Mouse (Mus musculus): ENCODE results near the gene Ifitm2. TPM values are rescaled to one million over a fixed set of nuclear protein-coding genes. Genes with fewer than 3 reads are reported as not detected.
A peak's percentile ranks its signal among the peaks of the same experiment; 100 is the strongest.

Ifitm2 gene
- polyA plus RNA-seq, 1 experiment from 2014 or later, result 182 TPM

- H3K27me3 ChIP-seq (replicated peaks; ENCODE audit: control insufficient read depth, insufficient read depth, low read length), result peaks cover 53% of the 10 kb centered on the region
- no peaks in the 10 kb centered on the region for H3K9me3 ChIP-seq (ENCODE audit: control insufficient read depth, low read length)
- H3K9ac ChIP-seq (ENCODE audit: low read depth, low read length), result no peak overlapping the region
- no peak overlapping the region for H3K4me2 ChIP-seq (ENCODE audit: low read length)
- no peak overlapping the region for H3K27ac ChIP-seq (ENCODE audit: low read depth, low read length)
- no peaks in the 10 kb centered on the region for H3K36me3 ChIP-seq (ENCODE audit: control insufficient read depth, insufficient read depth, low read length)
- no peak for ATAC-seq
- no peak overlapping the region for H3K4me3 ChIP-seq (ENCODE audit: low read length)
- 78% methylated on average over 4 of the region's 4 CpGs for WGBS
- peaks cover 18% of the 10 kb centered on the region for H3K4me1 ChIP-seq (ENCODE audit: control insufficient read depth, insufficient read depth, low read depth, low read length)
Observed at GRCm38 (mm10) chr7:140919911-140920310, 35.9 kb downstream of the Ifitm2 start.

GRCm38 (mm10) chr7:140914031-140914690 is 41.6 kb downstream of the Ifitm2 start:
- WGBS, result 85% methylated on average over 8 of the region's 8 CpGs
- no peaks in the 10 kb centered on the region for H3K9me3 ChIP-seq (ENCODE audit: control insufficient read depth, low read length)
- peaks cover 4% of the 10 kb centered on the region for H3K27me3 ChIP-seq (replicated peaks; ENCODE audit: control insufficient read depth, insufficient read depth, low read length)
- H3K4me1 ChIP-seq (ENCODE audit: control insufficient read depth, insufficient read depth, low read depth, low read length), result no peaks in the 10 kb centered on the region
- H3K9ac ChIP-seq (ENCODE audit: low read depth, low read length), result no peak overlapping the region
- H3K27ac ChIP-seq (ENCODE audit: low read depth, low read length), result no peak overlapping the region
- no peak overlapping the region for H3K4me3 ChIP-seq (ENCODE audit: low read length)
- no peak for ATAC-seq
- no peak overlapping the region for H3K4me2 ChIP-seq (ENCODE audit: low read length)
- H3K36me3 ChIP-seq (ENCODE audit: control insufficient read depth, insufficient read depth, low read length), result no peaks in the 10 kb centered on the region

- Histone ChIP-seq H3K36me3 (ENCODE audit: control insufficient read depth, insufficient read depth, low read length) (no peaks in the 10 kb centered on the region), H3K27ac (ENCODE audit: low read depth, low read length) (no peak overlapping the region), H3K9ac (ENCODE audit: low read depth, low read length) (no peak overlapping the region), H3K4me3 (ENCODE audit: low read length) (no peak overlapping the region), H3K9me3 (ENCODE audit: control insufficient read depth, low read length) (no peaks in the 10 kb centered on the region), H3K4me2 (ENCODE audit: low read length) (no peak overlapping the region), H3K27me3 (replicated peaks; ENCODE audit: control insufficient read depth, insufficient read depth, low read length) (peaks cover 2% of the 10 kb centered on the region; the same call in 1 of the 2 replicates), H3K4me1 (ENCODE audit: control insufficient read depth, insufficient read depth, low read depth, low read length) (peaks cover 5% of the 10 kb centered on the region)
- WGBS, result 75% methylated on average over 5 of the region's 5 CpGs
- ATAC-seq, result no peak
Observed at GRCm38 (mm10) chr7:140912846-140913482, 42.8 kb downstream of the Ifitm2 start.

GRCm38 (mm10) chr7:140912293-140912692 is 43.5 kb downstream of the Ifitm2 start:
- Histone ChIP-seq H3K9me3 (ENCODE audit: control insufficient read depth, low read length) (no peaks in the 10 kb centered on the region), H3K36me3 (ENCODE audit: control insufficient read depth, insufficient read depth, low read length) (no peaks in the 10 kb centered on the region), H3K9ac (ENCODE audit: low read depth, low read length) (no peak overlapping the region), H3K27me3 (replicated peaks; ENCODE audit: control insufficient read depth, insufficient read depth, low read length) (peaks cover 2% of the 10 kb centered on the region; the same call in 1 of the 2 replicates), H3K4me2 (ENCODE audit: low read length) (no peak overlapping the region), H3K4me3 (ENCODE audit: low read length) (no peak overlapping the region), H3K4me1 (ENCODE audit: control insufficient read depth, insufficient read depth, low read depth, low read length) (peaks cover 5% of the 10 kb centered on the region), H3K27ac (ENCODE audit: low read depth, low read length) (no peak overlapping the region)
- WGBS, result 69% methylated on average over 3 of the region's 3 CpGs
- no peak for ATAC-seq

- H3K27me3 ChIP-seq (replicated peaks; ENCODE audit: control insufficient read depth, insufficient read depth, low read length), result peaks cover 2% of the 10 kb centered on the region; the same call in 1 of the 2 replicates
- peak overlapping the region; percentile 53 for H3K9ac ChIP-seq (ENCODE audit: low read depth, low read length)
- no peaks in the 10 kb centered on the region for H3K9me3 ChIP-seq (ENCODE audit: control insufficient read depth, low read length)
- peak overlapping the region; percentile 91 for H3K4me2 ChIP-seq (ENCODE audit: low read length)
- WGBS, result 2% methylated on average over 19 of the region's 19 CpGs
- peaks cover 5% of the 10 kb centered on the region for H3K4me1 ChIP-seq (ENCODE audit: control insufficient read depth, insufficient read depth, low read depth, low read length)
- H3K27ac ChIP-seq (ENCODE audit: low read depth, low read length), result no peak overlapping the region
- ATAC-seq, result peak; percentile 82
- peak overlapping the region; percentile 49 for H3K4me3 ChIP-seq (ENCODE audit: low read length)
- H3K36me3 ChIP-seq (ENCODE audit: control insufficient read depth, insufficient read depth, low read length), result no peaks in the 10 kb centered on the region
Observed at GRCm38 (mm10) chr7:140908634-140909107, 47.1 kb downstream of the Ifitm2 start.

- Histone ChIP-seq H3K27ac (ENCODE audit: low read depth, low read length) (no peak overlapping the region), H3K4me3 (ENCODE audit: low read length) (no peak overlapping the region), H3K9me3 (ENCODE audit: control insufficient read depth, low read length) (no peaks in the 10 kb centered on the region), H3K4me2 (ENCODE audit: low read length) (no peak overlapping the region), H3K36me3 (ENCODE audit: control insufficient read depth, insufficient read depth, low read length) (no peaks in the 10 kb centered on the region), H3K4me1 (ENCODE audit: control insufficient read depth, insufficient read depth, low read depth, low read length) (peaks cover 5% of the 10 kb centered on the region), H3K27me3 (replicated peaks; ENCODE audit: control insufficient read depth, insufficient read depth, low read length) (peaks cover 2% of the 10 kb centered on the region; the same call in 1 of the 2 replicates), H3K9ac (ENCODE audit: low read depth, low read length) (no peak overlapping the region)
- ATAC-seq, result 0 out of 2 replicates have a peak, but pooled peaks have one; percentile 3
- WGBS, result 52% methylated on average over 7 of the region's 7 CpGs
Observed at GRCm38 (mm10) chr7:140908181-140908580, 47.6 kb downstream of the Ifitm2 start.

- Histone ChIP-seq H3K9ac (ENCODE audit: low read depth, low read length) (no peak overlapping the region), H3K4me1 (ENCODE audit: control insufficient read depth, insufficient read depth, low read depth, low read length) (peaks cover 5% of the 10 kb centered on the region), H3K27ac (ENCODE audit: low read depth, low read length) (no peak overlapping the region), H3K36me3 (ENCODE audit: control insufficient read depth, insufficient read depth, low read length) (no peaks in the 10 kb centered on the region), H3K27me3 (replicated peaks; ENCODE audit: control insufficient read depth, insufficient read depth, low read length) (peaks cover 2% of the 10 kb centered on the region; the same call in 1 of the 2 replicates), H3K9me3 (ENCODE audit: control insufficient read depth, low read length) (no peaks in the 10 kb centered on the region), H3K4me3 (ENCODE audit: low read length) (no peak overlapping the region), H3K4me2 (ENCODE audit: low read length) (no peak overlapping the region)
- no peak for ATAC-seq
- WGBS, result 87% methylated on average over 7 of the region's 7 CpGs
Observed at GRCm38 (mm10) chr7:140907697-140908096, 48.1 kb downstream of the Ifitm2 start.

DNA sequence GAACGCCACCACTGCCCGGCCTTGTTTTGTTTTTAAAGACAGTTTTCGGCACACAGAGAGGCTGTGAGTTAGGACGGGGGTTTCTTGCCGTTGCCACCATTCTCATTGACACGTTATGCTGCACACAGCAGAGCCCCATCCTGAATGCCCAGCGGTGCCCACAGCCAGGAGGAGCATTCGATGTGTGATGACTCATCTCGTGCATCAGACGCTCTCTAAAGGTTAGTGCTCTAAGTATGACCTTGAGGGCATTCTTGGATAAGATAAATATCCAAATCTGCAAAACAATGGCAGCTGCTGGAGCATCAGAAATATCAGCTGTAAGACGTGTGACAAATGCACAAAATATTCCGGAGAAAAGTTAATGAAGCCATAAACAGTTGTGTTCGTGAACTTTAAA is 48.7 kb downstream of the Ifitm2 start:
- Histone ChIP-seq H3K27me3 (replicated peaks; ENCODE audit: control insufficient read depth, insufficient read depth, low read length) (peaks cover 2% of the 10 kb centered on the region; the same call in 1 of the 2 replicates), H3K36me3 (ENCODE audit: control insufficient read depth, insufficient read depth, low read length) (no peaks in the 10 kb centered on the region), H3K27ac (ENCODE audit: low read depth, low read length) (no peak overlapping the region), H3K4me3 (ENCODE audit: low read length) (no peak overlapping the region), H3K9ac (ENCODE audit: low read depth, low read length) (no peak overlapping the region), H3K4me2 (ENCODE audit: low read length) (no peak overlapping the region), H3K9me3 (ENCODE audit: control insufficient read depth, low read length) (no peaks in the 10 kb centered on the region), H3K4me1 (ENCODE audit: control insufficient read depth, insufficient read depth, low read depth, low read length) (peaks cover 5% of the 10 kb centered on the region)
- ATAC-seq, result no peak
- WGBS, result 85% methylated on average over 13 of the region's 13 CpGs

DNA sequence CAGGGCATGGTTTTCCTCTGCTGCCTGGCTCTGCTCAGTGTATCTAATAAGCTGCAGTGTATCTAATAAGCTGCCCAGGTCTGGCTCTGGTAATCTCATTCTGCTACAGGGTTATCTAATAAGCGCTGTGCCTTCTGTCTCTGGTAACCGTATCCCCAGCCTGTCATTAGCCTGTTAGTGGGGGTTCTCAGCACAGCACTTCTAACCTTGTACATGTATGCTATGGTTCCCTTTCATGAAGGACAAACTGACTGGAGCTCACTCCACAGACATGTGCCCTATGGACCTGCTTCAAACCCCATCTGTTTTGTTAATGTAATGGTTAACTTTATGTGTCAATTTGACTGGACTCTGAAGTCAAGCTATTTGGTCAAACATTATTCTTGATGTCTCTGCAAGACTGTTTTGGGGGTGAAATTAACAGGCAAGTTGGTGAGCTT is 50.1 kb downstream of the Ifitm2 start:
- Histone ChIP-seq H3K36me3 (ENCODE audit: control insufficient read depth, insufficient read depth, low read length) (no peaks in the 10 kb centered on the region), H3K4me2 (ENCODE audit: low read length) (no peak overlapping the region), H3K9me3 (ENCODE audit: control insufficient read depth, low read length) (no peaks in the 10 kb centered on the region), H3K9ac (ENCODE audit: low read depth, low read length) (no peak overlapping the region), H3K4me3 (ENCODE audit: low read length) (no peak overlapping the region), H3K27me3 (replicated peaks; ENCODE audit: control insufficient read depth, insufficient read depth, low read length) (peaks cover 2% of the 10 kb centered on the region; the same call in 1 of the 2 replicates), H3K4me1 (ENCODE audit: control insufficient read depth, insufficient read depth, low read depth, low read length) (peaks cover 5% of the 10 kb centered on the region), H3K27ac (ENCODE audit: low read depth, low read length) (no peak overlapping the region)
- ATAC-seq, result no peak
- WGBS, result 84% methylated on average over 2 of the region's 2 CpGs
